Mouse (Mus musculus) ES-Bruce4 (cell line): ENCODE results near the gene Sgcg. TPM values are rescaled to one million over a fixed set of nuclear protein-coding genes. Genes with fewer than 3 reads are reported as not detected.
A peak's percentile ranks its signal among the peaks of the same experiment; 100 is the strongest.

Source experiments
- H3K27ac ChIP-seq: 2 replicates; pipeline ENCODE4 v1.5.1; 2012; ENCODE audit warnings: low read length, inconsistent platforms; ENCODE audit not compliant: insufficient read depth
- H3K27me3 ChIP-seq: 2 replicates; pipeline ENCODE4 v1.6.1; 2012; ENCODE audit warnings: mild to moderate bottlenecking, low read length, inconsistent platforms; ENCODE audit not compliant: control insufficient read depth, poor library complexity, insufficient read depth, severe bottlenecking
- H3K36me3 ChIP-seq: 2 replicates; pipeline ENCODE4 v1.6.1; 2012; ENCODE audit warnings: inconsistent platforms, mild to moderate bottlenecking, low read length, moderate library complexity; ENCODE audit not compliant: control insufficient read depth, poor library complexity, insufficient read depth, severe bottlenecking
- H3K4me1 ChIP-seq: one replicate; pipeline ENCODE4 v1.8.1; 2011; ENCODE audit warnings: low read length; ENCODE audit not compliant: control insufficient read depth, insufficient read depth
- H3K4me3 ChIP-seq: 2 replicates; pipeline ENCODE4 v1.5.1; 2011; ENCODE audit warnings: low read depth, mild to moderate bottlenecking, low read length
- H3K9ac ChIP-seq: 2 replicates; pipeline ENCODE4 v1.6.1; 2012; ENCODE audit warnings: low read depth, mild to moderate bottlenecking, inconsistent platforms; ENCODE audit not compliant: poor library complexity, severe bottlenecking
- H3K9me3 ChIP-seq: replicated peaks from 2 replicates; pipeline ENCODE4 v1.6.1; 2012; ENCODE audit warnings: mild to moderate bottlenecking, low read length, inconsistent platforms; ENCODE audit not compliant: control insufficient read depth, poor library complexity, insufficient read depth, severe bottlenecking
- CTCF ChIP-seq: IDR thresholded peaks from one replicate; pipeline ENCODE4 v1.8.1; 2011; ENCODE audit warnings: low read depth, low read length
- EP300 ChIP-seq: IDR thresholded peaks from 2 replicates; pipeline ENCODE4 v1.6.1; 2011; ENCODE audit warnings: low read depth, low read length; ENCODE audit not compliant: insufficient read depth
- POLR2A ChIP-seq: IDR thresholded peaks from one replicate; pipeline ENCODE4 v1.8.1; 2011; ENCODE audit warnings: low read length; ENCODE audit not compliant: insufficient read depth
- polyA plus RNA-seq: library from polyadenylated mRNA; stranded (reverse); fragments of >200 nt; gene quantifications from 2 replicates; pipeline ENCODE4 v1.2.4, GENCODE M21; 2011; ENCODE audit warnings: low read depth; ENCODE audit not compliant: missing spikeins, insufficient read depth, insufficient read length

The Sgcg gene
- polyA plus RNA-seq, 1 experiment = not detected

- H3K27me3 ChIP-seq = no peaks in the 10 kb centered on the region
- H3K4me1 ChIP-seq = no peaks in the 10 kb centered on the region
- H3K4me3 ChIP-seq = no peak overlapping the region
- no peaks in the 10 kb centered on the region; the same call in 1 of the 2 replicates for H3K36me3 ChIP-seq
- H3K27ac ChIP-seq = no peak overlapping the region
- H3K9ac ChIP-seq = no peak overlapping the region
- TF ChIP-seq CTCF (no peak), POLR2A (no peak), EP300 (no peak)
- H3K9me3 ChIP-seq = no peaks in the 10 kb centered on the region; the same call in 1 of the 2 replicates
These were observed 48.2 kb downstream of the Sgcg start for GRCm38 (mm10) chr14:61210111-61210510.

GRCm38 (mm10) chr14:61194416-61194815 is 63.9 kb downstream of the Sgcg start:
- H3K27ac ChIP-seq = no peak overlapping the region
- no peaks in the 10 kb centered on the region for H3K4me1 ChIP-seq

GRCm38 (mm10) chr14:61192326-61192725 is 66.0 kb downstream of the Sgcg start:
- no peak overlapping the region for H3K27ac ChIP-seq
- TF ChIP-seq POLR2A = no peak
- TF ChIP-seq CTCF = no peak
- no peak for TF ChIP-seq EP300
- no peaks in the 10 kb centered on the region for H3K9me3 ChIP-seq
- H3K4me1 ChIP-seq = no peaks in the 10 kb centered on the region
- H3K4me3 ChIP-seq = no peak overlapping the region
- no peaks in the 10 kb centered on the region for H3K27me3 ChIP-seq
- peaks cover 14% of the 10 kb centered on the region for H3K36me3 ChIP-seq
- no peak overlapping the region for H3K9ac ChIP-seq

More at GRCm38 (mm10) chr14:61194416-61194815, 63.9 kb downstream of the Sgcg start:
- no peak overlapping the region for H3K9ac ChIP-seq
- no peaks in the 10 kb centered on the region; the same call in 1 of the 2 replicates for H3K27me3 ChIP-seq
- H3K4me3 ChIP-seq = no peak overlapping the region
- no peaks in the 10 kb centered on the region for H3K9me3 ChIP-seq
- TF ChIP-seq EP300 (no peak), POLR2A (no peak), CTCF (no peak)
- H3K36me3 ChIP-seq = peaks cover 13% of the 10 kb centered on the region

- Histone ChIP-seq H3K27me3 (no peaks in the 10 kb centered on the region), H3K4me1 (no peaks in the 10 kb centered on the region), H3K9me3 (no peaks in the 10 kb centered on the region), H3K9ac (no peak overlapping the region), H3K4me3 (no peak overlapping the region), H3K27ac (no peak overlapping the region), H3K36me3 (peaks cover 14% of the 10 kb centered on the region)
- TF ChIP-seq CTCF (no peak), EP300 (no peak), POLR2A (no peak)
These were observed 66.4 kb downstream of the Sgcg start for GRCm38 (mm10) chr14:61191904-61192303.

GRCm38 (mm10) chr14:61173229-61173628 is 85.1 kb downstream of the Sgcg start:
- no peaks in the 10 kb centered on the region for H3K27me3 ChIP-seq
- 0 out of 2 replicates have a peak overlapping the region, but pooled peaks have one; percentile 10 for H3K27ac ChIP-seq
- H3K9ac ChIP-seq = peak overlapping the region; percentile 78
- no peaks in the 10 kb centered on the region for H3K9me3 ChIP-seq
- peak overlapping the region; percentile 88 for H3K4me3 ChIP-seq
- TF ChIP-seq CTCF (no peak), EP300 (no peak), POLR2A (no peak)
- H3K4me1 ChIP-seq = no peaks in the 10 kb centered on the region
- H3K36me3 ChIP-seq = no peaks in the 10 kb centered on the region

- TF ChIP-seq CTCF (no peak), EP300 (peak; percentile 54; the same call in 1 of the 2 replicates), POLR2A (peak; percentile 82)
- H3K36me3 ChIP-seq = no peaks in the 10 kb centered on the region
- peak overlapping the region; percentile 78 for H3K9ac ChIP-seq
- H3K4me3 ChIP-seq = peak overlapping the region; percentile 88
- H3K4me1 ChIP-seq = no peaks in the 10 kb centered on the region
- no peaks in the 10 kb centered on the region for H3K27me3 ChIP-seq
- H3K9me3 ChIP-seq = no peaks in the 10 kb centered on the region
- H3K27ac ChIP-seq = 0 out of 2 replicates have a peak overlapping the region, but pooled peaks have one; percentile 10
These were observed 85.6 kb downstream of the Sgcg start for GRCm38 (mm10) chr14:61172548-61173158.
